11 mouse cellular contexts compared by ENCODE assay signal in the genomic region with DNA sequence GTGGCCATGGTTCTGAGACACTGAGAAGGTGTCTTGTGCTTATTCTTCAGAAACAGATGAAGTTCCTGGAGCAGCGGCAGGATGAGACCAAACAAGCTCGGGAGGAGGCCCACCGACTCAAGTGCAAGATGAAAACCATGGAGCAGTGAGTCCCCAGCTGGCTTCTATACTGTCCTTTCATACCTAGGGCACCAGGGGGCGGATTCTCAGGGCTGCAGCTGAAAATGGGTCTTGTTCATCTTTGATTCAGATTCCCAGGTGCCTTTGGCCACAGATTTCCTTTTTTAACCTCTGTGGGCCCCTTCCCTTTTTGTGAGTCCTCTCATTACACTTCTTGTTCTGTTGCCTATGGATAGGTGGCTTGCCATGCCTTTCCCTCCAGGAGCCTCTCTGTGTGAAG. TPM values are rescaled to one million over a fixed set of nuclear protein-coding genes. Genes with fewer than 3 reads are reported as not detected.
A peak's percentile ranks its signal among the peaks of the same experiment; 100 is the strongest.
DNase-seq lines count a peak whose midpoint lies in the region; ATAC-seq and TF ChIP-seq lines count a peak whose summit lies in the region.
"Had no signal": no experiment of that assay in that cellular context is flagged by ENCODE, and none has a peak within 500 bp of the region (broad histone marks: within the 10 kb centered on the region; RNA-seq: fewer than 3 reads in every experiment).

No protein-coding gene starts in this region.

- no peak for TF ChIP-seq EP300 in heart, postnatal 0 days (IDR thresholded peaks at IDR 0.05; ENCODE audit: low read depth)

- no peak overlapping the region for H3K27ac ChIP-seq in heart, postnatal 0 days (ENCODE audit: low read depth)
- no peak overlapping the region for H3K27ac ChIP-seq in hindbrain, embryonic 12.5 days
- H3K27ac ChIP-seq: heart, embryonic 15.5 days; stomach, embryonic 15.5 days had no signal

- no peak overlapping the region for H3K4me2 ChIP-seq in heart, postnatal 0 days (ENCODE audit: low read depth, low read length)
- no peak overlapping the region for H3K4me2 ChIP-seq in hindbrain, embryonic 12.5 days (replicated peaks)
- H3K4me2 ChIP-seq: heart, embryonic 15.5 days; stomach, embryonic 15.5 days had no signal

- ATAC-seq in heart, postnatal 0 days (ENCODE audit: insufficient read depth, low read depth): no peak
- ATAC-seq in hindbrain, embryonic 12.5 days (ENCODE audit: low FRiP score): no peak

- H3K9ac ChIP-seq in heart, postnatal 0 days (replicated peaks; ENCODE audit: low read depth, low read length): no peak overlapping the region
- 0 out of 2 replicates have a peak overlapping the region, but pooled peaks have one; percentile 25 for H3K9ac ChIP-seq in hindbrain, embryonic 12.5 days
- H3K9ac ChIP-seq: heart, embryonic 15.5 days; stomach, embryonic 15.5 days had no signal

- no peaks in the 10 kb centered on the region; the same call in 1 of the 2 replicates for H3K4me1 ChIP-seq in heart, postnatal 0 days (ENCODE audit: control insufficient read depth, insufficient read depth)
- peaks cover 12% of the 10 kb centered on the region for H3K4me1 ChIP-seq in hindbrain, embryonic 12.5 days
- H3K4me1 ChIP-seq: stomach, embryonic 15.5 days had no signal

- no peak overlapping the region for H3K4me3 ChIP-seq in heart, postnatal 0 days (ENCODE audit: low read depth, low read length)
- no peak overlapping the region for H3K4me3 ChIP-seq in hindbrain, embryonic 12.5 days
- H3K4me3 ChIP-seq: heart, embryonic 15.5 days; stomach, embryonic 15.5 days had no signal

- no peak for DNase-seq in heart, postnatal 0 days (ENCODE audit: low spot score)
- no peak for DNase-seq in heart, adult 9 months (ENCODE audit: low spot score in 2 of 2)
- peak; percentile 19 for DNase-seq in thymus, postnatal 25 days
- no peak for DNase-seq in thymus, adult 18-20 months
- no peak for DNase-seq in right cerebral cortex, postnatal 25 days
- no peak for DNase-seq in left cerebral cortex, adult 11 months (ENCODE audit: low spot score)
- no peak for DNase-seq in adipocyte (ENCODE audit: low spot score)
- DNase-seq: lung, postnatal 14 days had no signal

- WGBS in heart, postnatal 0 days: 76% methylated on average over 4 of the region's 4 CpGs
- WGBS in hindbrain, embryonic 12.5 days: 74% methylated on average over 4 of the region's 4 CpGs

- no peaks in the 10 kb centered on the region for H3K9me3 ChIP-seq in heart, postnatal 0 days (replicated peaks; ENCODE audit: control insufficient read depth, low read length)
- H3K9me3 ChIP-seq in hindbrain, embryonic 12.5 days (replicated peaks): no peaks in the 10 kb centered on the region
- H3K9me3 ChIP-seq: heart, embryonic 15.5 days; stomach, embryonic 15.5 days had no signal

- peaks cover 10% of the 10 kb centered on the region for H3K36me3 ChIP-seq in heart, postnatal 0 days (replicated peaks; ENCODE audit: control insufficient read depth, insufficient read depth, low read length)
- H3K36me3 ChIP-seq in hindbrain, embryonic 12.5 days: peaks cover 34% of the 10 kb centered on the region; the same call in 1 of the 2 replicates

- no peaks in the 10 kb centered on the region for H3K27me3 ChIP-seq in heart, postnatal 0 days (ENCODE audit: control insufficient read depth, insufficient read depth, low read length)
- no peaks in the 10 kb centered on the region for H3K27me3 ChIP-seq in hindbrain, embryonic 12.5 days
- H3K27me3 ChIP-seq: heart, embryonic 15.5 days; stomach, embryonic 15.5 days had no signal

- peak; percentile 30; the same call in 1 of the 2 replicates for TF ChIP-seq CTCF in heart, postnatal 0 days (IDR thresholded peaks at IDR 0.05; ENCODE audit: low read depth)

RNA-seq across cellular contexts. Expression of a gene that starts 11.0 kb away (rescaled TPM):
- total RNA-seq in heart, postnatal 0 days (2014; rRNA removed; ENCODE audit: low replicate concordance): 4.8 and 10.0 TPM in 2 replicates
- polyA plus RNA-seq in heart, postnatal 0 days (2015; fragmentation: Nextera tagmentation; extraction: Ambion mirVana): 2.3 and 3.3 TPM in 2 replicates
- polyA plus RNA-seq in hindbrain, embryonic 12.5 days (2016; fragmentation: Nextera tagmentation; extraction: Ambion mirVana): 15.8 and 17.4 TPM in 2 replicates

RNA-seq across cellular contexts. Expression of a gene that starts 14.4 kb away (rescaled TPM):
- 52.0 and 55.6 TPM in 2 replicates for total RNA-seq in heart, postnatal 0 days (2014; rRNA removed; ENCODE audit: low replicate concordance)
- 16.4 and 18.0 TPM in 2 replicates for polyA plus RNA-seq in heart, postnatal 0 days (2015; fragmentation: Nextera tagmentation; extraction: Ambion mirVana)
- 11.5 and 12.7 TPM in 2 replicates for polyA plus RNA-seq in hindbrain, embryonic 12.5 days (2016; fragmentation: Nextera tagmentation; extraction: Ambion mirVana)

RNA-seq across cellular contexts. Expression of a gene that starts 21.9 kb away (rescaled TPM):
- 0.19 and 4.6 TPM in 2 replicates for total RNA-seq in heart, postnatal 0 days (2014; rRNA removed; ENCODE audit: low replicate concordance)
- 0.52 and 0.57 TPM in 2 replicates for polyA plus RNA-seq in heart, postnatal 0 days (2015; fragmentation: Nextera tagmentation; extraction: Ambion mirVana)
- 3.2 and 3.3 TPM in 2 replicates for polyA plus RNA-seq in hindbrain, embryonic 12.5 days (2016; fragmentation: Nextera tagmentation; extraction: Ambion mirVana)

RNA-seq across cellular contexts. Expression of a gene that starts 24.8 kb away (rescaled TPM):
- 34.0 and 34.3 TPM in 2 replicates for total RNA-seq in heart, postnatal 0 days (2014; rRNA removed; ENCODE audit: low replicate concordance)
- 37.0 and 38.4 TPM in 2 replicates for polyA plus RNA-seq in heart, postnatal 0 days (2015; fragmentation: Nextera tagmentation; extraction: Ambion mirVana)
- polyA plus RNA-seq in hindbrain, embryonic 12.5 days (2016; fragmentation: Nextera tagmentation; extraction: Ambion mirVana): 51.0 and 52.6 TPM in 2 replicates

RNA-seq across cellular contexts. Expression of a gene that starts 25.5 kb away (rescaled TPM):
- 0.15 TPM in 1 of 2 replicates, not detected in the other for total RNA-seq in heart, postnatal 0 days (2014; rRNA removed; ENCODE audit: low replicate concordance)
- polyA plus RNA-seq in heart, postnatal 0 days (2015; fragmentation: Nextera tagmentation; extraction: Ambion mirVana): 0.03 TPM in 1 of 2 replicates, not detected in the other
- polyA plus RNA-seq in hindbrain, embryonic 12.5 days (2016; fragmentation: Nextera tagmentation; extraction: Ambion mirVana): 7.3 and 7.9 TPM in 2 replicates
